Mouse (Mus musculus): ENCODE results near the gene Fam53b. TPM values are rescaled to one million over a fixed set of nuclear protein-coding genes. Genes with fewer than 3 reads are reported as not detected.

Fam53b gene
- total RNA-seq, 2 experiments from 2014 or later: 58.4 to 75.1 TPM

DNA sequence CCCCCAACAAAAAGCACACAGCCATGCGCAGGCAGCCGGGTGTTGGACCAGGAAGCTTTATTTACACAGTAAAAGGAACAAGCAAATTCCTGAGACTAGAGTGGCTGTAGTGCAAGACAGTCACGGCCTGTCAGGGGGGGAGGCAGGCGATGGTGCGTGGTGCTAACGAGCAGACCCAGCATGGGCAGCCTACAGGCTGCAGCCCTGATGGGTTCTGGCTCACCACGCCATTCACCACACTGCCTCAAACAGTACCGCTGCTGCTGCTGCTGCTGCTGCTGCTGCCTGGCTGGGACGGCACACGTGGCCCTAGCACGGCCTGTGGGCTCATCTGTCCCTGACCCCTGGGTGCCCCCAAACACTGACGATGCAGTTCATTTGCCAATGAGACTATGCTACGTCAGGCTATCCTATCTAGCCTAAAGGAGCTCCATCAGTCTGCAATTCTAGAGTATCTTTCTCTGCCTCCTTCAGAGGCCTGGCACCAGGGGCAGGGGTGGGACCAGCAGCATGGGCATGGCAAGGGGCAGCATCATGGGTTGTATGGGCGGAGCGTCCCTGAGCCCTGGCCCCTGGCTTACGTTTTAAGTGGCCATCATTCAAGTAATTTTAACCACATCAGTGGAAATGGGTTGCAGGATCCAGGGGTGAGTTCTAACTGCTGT, 101.5 kb downstream of the Fam53b start:
- peak; percentile 31 for DNase-seq

DNA sequence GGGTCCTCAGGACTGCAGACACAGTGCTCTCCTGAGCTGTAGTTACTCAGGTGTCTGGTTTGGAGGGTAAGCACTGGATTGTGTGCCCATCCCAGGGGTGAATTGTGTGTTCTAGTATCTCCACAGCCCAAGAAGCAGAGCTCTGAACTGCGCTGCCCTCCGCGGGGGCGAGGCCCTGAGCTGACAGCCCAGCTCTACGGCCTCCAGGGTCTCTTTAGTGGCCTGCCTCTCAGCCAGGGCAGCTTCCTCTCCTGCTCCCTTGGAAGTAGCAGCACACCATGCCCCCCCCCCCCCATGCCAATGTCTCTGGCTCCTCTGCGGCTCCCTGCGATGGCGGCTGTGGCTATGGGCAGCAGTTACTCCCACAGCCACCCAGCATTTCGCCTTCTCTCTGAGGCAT, 102.1 kb downstream of the Fam53b start:
- no peak for DNase-seq

- DNase-seq: no peak
Observed at GRCm38 (mm10) chr7:132705130-132705529, 108.6 kb downstream of the Fam53b start.

GRCm38 (mm10) chr7:132704310-132704875, 109.3 kb downstream of the Fam53b start:
- no peak for DNase-seq

DNA sequence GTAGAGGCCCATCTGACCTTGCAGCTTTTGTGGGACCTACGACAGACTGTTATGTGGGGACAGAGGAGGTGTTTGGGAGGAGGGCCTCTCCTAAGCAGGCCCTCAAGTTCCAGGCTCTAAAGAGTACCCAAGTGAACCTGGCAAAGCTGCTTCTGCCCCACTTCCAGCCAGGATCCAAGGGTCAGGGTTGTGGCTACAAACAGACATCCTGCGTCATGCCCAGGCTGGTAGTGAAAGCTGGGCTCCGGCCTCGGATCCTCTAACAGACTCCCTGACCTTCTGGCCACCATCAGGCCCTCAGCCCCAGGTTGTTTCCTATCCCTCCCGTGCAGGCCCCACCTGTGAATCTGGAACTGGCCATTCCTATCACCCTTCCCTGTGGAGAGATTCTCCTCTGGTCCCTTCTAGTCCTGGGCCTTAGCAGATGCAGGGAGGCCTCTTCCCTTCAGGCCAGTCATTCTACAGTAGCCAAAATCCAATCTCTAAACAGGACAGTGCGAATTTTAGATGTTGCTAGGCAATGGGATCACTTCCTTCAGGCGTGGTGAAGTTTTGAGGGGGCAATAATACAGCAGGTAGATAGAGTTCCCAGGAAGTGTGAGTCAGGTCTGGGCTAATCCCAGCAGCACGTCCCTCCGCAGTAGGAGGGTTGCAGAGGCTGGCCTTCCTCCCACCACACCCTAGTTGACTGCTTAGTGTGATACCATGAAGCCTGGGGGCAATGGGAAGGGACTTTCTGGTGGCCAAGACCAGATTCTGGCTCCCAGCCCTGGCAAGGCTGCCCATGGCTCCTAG, 110.0 kb downstream of the Fam53b start:
- DNase-seq: no peak

DNA sequence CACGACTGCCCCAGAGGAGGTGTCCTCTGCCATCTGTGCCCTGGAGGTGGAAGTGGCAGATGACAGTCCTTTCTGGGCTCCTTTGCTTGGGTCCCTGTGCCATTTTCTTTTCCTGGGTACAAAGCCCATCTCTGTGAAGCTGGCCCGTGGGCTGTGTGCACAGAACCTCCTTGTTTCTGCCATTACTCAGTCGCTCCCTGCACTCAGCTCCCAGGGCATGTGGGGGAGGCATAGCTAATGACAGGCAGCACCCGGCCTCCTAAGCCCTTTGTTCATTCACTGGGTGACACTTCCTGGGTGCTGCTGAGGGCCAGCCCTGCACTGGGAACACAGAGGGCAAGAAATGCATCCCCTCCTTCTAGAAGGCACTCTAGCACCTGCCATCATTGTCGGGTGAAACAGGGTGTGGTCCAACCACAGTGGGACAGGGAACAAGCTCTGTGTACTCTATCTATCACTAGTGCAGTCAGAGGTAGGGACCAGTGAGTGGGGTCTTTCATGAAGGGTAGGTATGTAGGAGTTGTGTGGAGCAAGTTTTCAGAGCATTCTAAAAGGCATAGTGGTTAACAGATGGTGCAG, 111.1 kb downstream of the Fam53b start:
- no peak for DNase-seq

- no peak for DNase-seq
Observed at GRCm38 (mm10) chr7:132702024-132702423, 111.7 kb downstream of the Fam53b start.

- no peak for DNase-seq
Observed at GRCm38 (mm10) chr7:132701412-132701811, 112.3 kb downstream of the Fam53b start.

- no peak for DNase-seq
Observed at GRCm38 (mm10) chr7:132700107-132700506, 113.6 kb downstream of the Fam53b start.

- no peak for DNase-seq
Observed at GRCm38 (mm10) chr7:132699639-132700038, 114.0 kb downstream of the Fam53b start.

GRCm38 (mm10) chr7:132699165-132699564, 114.5 kb downstream of the Fam53b start:
- no peak for DNase-seq

DNA sequence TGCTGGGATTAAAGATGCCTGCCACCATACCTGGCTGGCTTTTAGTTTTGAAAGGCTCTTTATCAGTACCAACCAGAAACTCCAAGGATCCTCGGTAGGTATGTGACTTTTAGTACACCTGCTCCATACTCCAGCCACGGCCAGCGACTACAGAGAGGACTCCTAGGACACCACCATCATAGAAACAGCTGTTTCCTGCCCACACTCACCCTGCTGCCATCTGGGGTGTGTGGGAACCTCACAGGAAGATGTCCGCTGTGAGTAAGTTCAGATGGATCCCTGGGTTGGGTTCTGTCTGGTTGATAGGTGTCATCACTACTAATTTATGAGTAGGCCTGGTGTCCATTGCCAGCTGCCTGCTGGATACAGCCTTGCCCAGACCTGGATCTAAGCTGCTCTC, 114.9 kb downstream of the Fam53b start:
- no peak for DNase-seq

DNA sequence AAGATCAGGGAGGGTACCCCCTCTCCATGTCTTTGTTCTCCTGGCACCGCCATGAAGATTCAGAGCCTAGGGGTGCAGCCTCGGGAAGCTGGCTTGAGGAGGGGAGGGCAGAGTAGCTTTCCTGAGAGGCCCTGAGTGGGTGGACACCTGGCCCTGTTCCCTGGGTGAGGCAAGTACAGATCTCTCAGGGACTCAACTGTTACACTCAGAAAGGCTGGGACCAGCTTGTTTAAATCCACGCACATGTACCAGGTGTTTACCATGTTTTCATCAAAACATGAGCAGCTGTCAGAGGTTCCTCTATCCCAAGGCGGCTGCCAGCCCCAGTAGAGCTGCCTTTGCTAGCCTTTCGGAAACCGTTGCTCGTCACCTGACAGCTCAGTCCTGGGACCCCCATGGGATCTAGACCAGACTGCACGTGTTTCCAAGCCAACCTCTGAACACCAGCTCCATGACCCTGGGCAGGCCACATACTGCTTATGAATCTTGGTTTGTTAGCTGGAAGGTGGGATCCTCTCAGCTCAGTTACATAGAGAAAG, 116.4 kb downstream of the Fam53b start:
- no peak for DNase-seq

- no peak for DNase-seq
Observed at GRCm38 (mm10) chr7:132693561-132693960, 120.1 kb downstream of the Fam53b start.

DNA sequence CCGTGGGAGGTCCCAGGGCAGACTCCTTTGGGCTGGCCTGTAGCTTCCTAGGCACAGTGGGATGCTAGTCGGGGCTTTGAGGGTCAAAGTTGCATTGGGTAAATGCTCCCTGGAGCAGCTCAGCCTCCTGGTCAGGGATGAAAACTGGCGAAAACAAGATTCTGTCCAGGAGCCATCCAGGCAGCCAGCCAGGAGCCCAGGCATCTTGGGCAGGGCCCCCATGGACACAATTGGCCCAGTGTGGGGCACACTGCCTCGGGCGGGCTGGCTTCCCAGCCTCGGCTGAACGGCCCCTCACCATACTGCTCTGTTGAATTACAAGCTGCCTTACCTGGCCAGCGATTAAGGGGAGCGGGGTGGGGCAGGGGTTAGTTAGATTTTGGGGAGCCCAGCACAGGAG, 121.0 kb downstream of the Fam53b start:
- peak; percentile 74 for DNase-seq

- no peak for DNase-seq
Observed at GRCm38 (mm10) chr7:132690716-132691472, 122.8 kb downstream of the Fam53b start.

- DNase-seq: no peak
Observed at GRCm38 (mm10) chr7:132689722-132690121, 124.0 kb downstream of the Fam53b start.

DNA sequence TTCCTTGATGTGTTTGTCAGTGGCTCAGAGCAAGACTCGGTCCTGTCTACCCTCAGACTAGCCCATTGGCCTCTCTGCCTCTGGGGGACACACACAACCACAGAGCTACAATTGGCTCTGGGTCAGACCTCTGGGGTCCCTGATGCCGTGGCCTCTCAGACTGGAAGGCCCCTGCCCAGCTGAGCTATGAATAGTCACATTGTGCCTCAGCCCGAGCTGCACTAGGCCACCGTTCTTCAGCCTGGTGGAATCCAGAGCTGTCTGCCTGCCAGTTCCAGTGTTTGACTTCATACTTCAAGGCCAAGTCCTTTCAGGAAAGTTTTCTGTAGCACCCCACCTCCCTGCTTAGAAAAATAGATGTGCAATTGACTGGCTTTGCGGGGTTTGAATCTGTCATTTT, 125.0 kb downstream of the Fam53b start:
- DNase-seq: no peak

DNA sequence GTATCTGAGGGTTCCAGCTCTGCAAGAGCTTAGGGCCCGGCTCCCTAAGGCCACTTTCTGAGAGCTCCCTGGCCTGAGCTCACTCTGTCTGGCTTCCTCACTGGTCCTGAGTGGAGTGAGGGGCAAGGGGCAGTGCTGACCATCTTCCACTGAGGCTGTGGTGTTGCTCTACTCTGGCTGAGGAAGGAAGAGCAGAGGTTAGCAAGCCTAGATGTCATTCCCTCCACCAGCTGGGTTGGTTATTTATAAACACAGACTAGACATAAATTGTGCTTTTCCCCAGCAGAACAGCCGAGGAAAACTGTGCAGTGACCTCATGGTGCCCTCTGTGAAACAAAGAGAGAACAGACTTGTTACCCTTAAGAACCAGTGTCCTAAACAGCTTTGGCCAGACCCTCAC, 125.8 kb downstream of the Fam53b start:
- no peak for DNase-seq

- DNase-seq: no peak
Observed at GRCm38 (mm10) chr7:132686515-132686914, 127.2 kb downstream of the Fam53b start.

- DNase-seq: peak; percentile 53
Observed at GRCm38 (mm10) chr7:132683923-132684322, 129.8 kb downstream of the Fam53b start.

- DNase-seq: no peak
Observed at GRCm38 (mm10) chr7:132682901-132683300, 130.8 kb downstream of the Fam53b start.

Data from adrenal gland, postnatal 10 days (tissue).